Mouse (Mus musculus) CH12.LX (cell line): ENCODE data around the gene Ppil1. TPM values are rescaled to one million over a fixed set of nuclear protein-coding genes. Genes with fewer than 3 reads are reported as not detected.

Source experiments
- DNase-seq: peaks from one replicate; pipeline ENCODE4 v3.0.0-alpha.2; 2013; ENCODE audit errors: extremely low read depth
- H3K27ac ChIP-seq: 2 replicates; pipeline ENCODE4 v1.5.1; 2012; ENCODE audit warnings: low read depth, mild to moderate bottlenecking, control low read depth, moderate library complexity; ENCODE audit not compliant: insufficient read depth
- H3K27me3 ChIP-seq: replicated peaks from 2 replicates; pipeline ENCODE3; 2012; ENCODE audit warnings: inconsistent platforms
- H3K36me3 ChIP-seq, 2 experiments: replicated peaks in 1 of 2; 2 replicates each; pipeline versions ENCODE3 to v1.6.1; 2012; ENCODE audit warnings: inconsistent platforms in 1 of 2, low read length in 1 of 2, mild to moderate bottlenecking in 1 of 2, mixed read lengths in 1 of 2, moderate library complexity in 1 of 2; ENCODE audit not compliant: control insufficient read depth in 1 of 2, insufficient read depth in 1 of 2
- H3K4me1 ChIP-seq, 2 experiments: 2 replicates each; pipeline ENCODE4 v1.6.1; 2012; ENCODE audit warnings: inconsistent platforms in 1 of 2, moderate library complexity in 1 of 2; ENCODE audit not compliant: insufficient read depth in 2 of 2, control insufficient read depth in 1 of 2
- H3K4me2 ChIP-seq: 2 replicates; pipeline ENCODE4 v1.6.1; 2012; ENCODE audit warnings: low read depth, mild to moderate bottlenecking, control low read depth; ENCODE audit not compliant: poor library complexity, insufficient read depth, severe bottlenecking
- H3K4me3 ChIP-seq, 3 experiments: fragments of 150-350 bp in 1 of 3; sonication (generic) in 1 of 3; replicated peaks in 1 of 3; 2 replicates each; pipeline versions ENCODE3 to v1.5.1; 2011 to 2012; ENCODE audit warnings: low read depth in 2 of 3, low read length in 2 of 3, mild to moderate bottlenecking in 2 of 3, moderate library complexity in 2 of 3, control low read depth in 1 of 3, improper control_type of control experiment in 1 of 3, inconsistent platforms in 1 of 3, mixed read lengths in 1 of 3; ENCODE audit not compliant: poor library complexity in 1 of 3
- H3K79me2 ChIP-seq: replicated peaks from 2 replicates; pipeline ENCODE4 v1.6.1; 2012; ENCODE audit warnings: mild to moderate bottlenecking, moderate library complexity; ENCODE audit not compliant: control insufficient read depth, poor library complexity, insufficient read depth, severe bottlenecking; ENCODE audit errors: extremely low read depth
- H3K9ac ChIP-seq: 2 replicates; pipeline ENCODE4 v1.6.1; 2012; ENCODE audit warnings: low read depth, mild to moderate bottlenecking, control low read depth, moderate library complexity; ENCODE audit not compliant: insufficient read depth
- H3K9me3 ChIP-seq: replicated peaks from 2 replicates; pipeline ENCODE3; 2012; ENCODE audit warnings: low read length, inconsistent platforms, mixed read lengths
- CHD1 ChIP-seq: IDR thresholded peaks from 2 replicates; pipeline ENCODE4 v1.6.1; 2012; ENCODE audit warnings: low read depth, low read length, improper control_type of control experiment, inconsistent platforms
- CHD2 ChIP-seq: IDR thresholded peaks from 2 replicates; pipeline ENCODE4 v1.6.1; 2011; ENCODE audit warnings: low read length, improper control_type of control experiment
- CTCF ChIP-seq, 2 experiments: IDR thresholded peaks in 1 of 2; conservative IDR thresholded peaks in 1 of 2; 2 replicates each; pipeline ENCODE4 v1.5.1; 2011 to 2012; ENCODE audit warnings: low read depth in 2 of 2, low read length in 2 of 2, improper control_type of control experiment in 1 of 2, inconsistent platforms in 1 of 2, mild to moderate bottlenecking in 1 of 2, moderate library complexity in 1 of 2
- ETS1 ChIP-seq: conservative IDR thresholded peaks from 2 replicates; pipeline ENCODE4 v1.6.1; 2012; ENCODE audit warnings: low read depth, mild to moderate bottlenecking, inconsistent platforms, low read length, improper control_type of control experiment, moderate library complexity
- GABPA ChIP-seq: IDR thresholded peaks from 2 replicates; pipeline ENCODE4 v1.6.1; 2012; ENCODE audit warnings: low read depth, low read length, improper control_type of control experiment, inconsistent platforms; ENCODE audit not compliant: insufficient replicate concordance
- HCFC1 ChIP-seq: IDR thresholded peaks from 2 replicates; pipeline ENCODE4 v1.6.1; 2012; ENCODE audit warnings: low read depth, mild to moderate bottlenecking, inconsistent platforms, low read length, improper control_type of control experiment
- JUN ChIP-seq: IDR thresholded peaks from 2 replicates; pipeline ENCODE4 v1.6.1; 2011; ENCODE audit warnings: low read depth, mild to moderate bottlenecking, low read length, improper control_type of control experiment, moderate library complexity; ENCODE audit not compliant: insufficient read depth
- JUND ChIP-seq: conservative IDR thresholded peaks from 2 replicates; pipeline ENCODE4 v1.6.1; 2011; ENCODE audit warnings: low read depth, low read length, improper control_type of control experiment
- MAFK ChIP-seq: IDR thresholded peaks from 2 replicates; pipeline ENCODE4 v1.6.1; 2011; ENCODE audit warnings: low read length, improper control_type of control experiment; ENCODE audit not compliant: insufficient replicate concordance
- MAX ChIP-seq: IDR thresholded peaks from 2 replicates; pipeline ENCODE4 v1.6.1; 2011; ENCODE audit warnings: low read length, improper control_type of control experiment
- MAZ ChIP-seq: IDR thresholded peaks from 2 replicates; pipeline ENCODE4 v1.6.1; 2012; ENCODE audit warnings: low read depth, mild to moderate bottlenecking, inconsistent platforms, low read length, improper control_type of control experiment, moderate library complexity
- MXI1 ChIP-seq: IDR thresholded peaks from 2 replicates; pipeline ENCODE4 v1.6.1; 2011; ENCODE audit warnings: mild to moderate bottlenecking, low read depth, low read length, improper control_type of control experiment
- NELFE ChIP-seq: IDR thresholded peaks from 2 replicates; pipeline ENCODE4 v1.6.1; 2011; ENCODE audit warnings: low read depth, low read length, improper control_type of control experiment
- PAX5 ChIP-seq: IDR thresholded peaks from 2 replicates; pipeline ENCODE4 v1.6.1; 2012; ENCODE audit warnings: low read length, inconsistent platforms, mixed read lengths
- POLR2A ChIP-seq: IDR thresholded peaks from 2 replicates; pipeline ENCODE4 v1.6.1; 2011; ENCODE audit warnings: low read depth, mild to moderate bottlenecking, improper control_type of control experiment, low read length
- POLR2AphosphoS2 ChIP-seq: IDR thresholded peaks from 2 replicates; pipeline ENCODE4 v1.6.1; 2011; ENCODE audit warnings: low read depth, low read length, improper control_type of control experiment
- RAD21 ChIP-seq: IDR thresholded peaks from 2 replicates; pipeline ENCODE4 v1.6.1; 2011; ENCODE audit warnings: low read depth, mild to moderate bottlenecking, low read length, improper control_type of control experiment, moderate library complexity
- SIN3A ChIP-seq: IDR thresholded peaks from 2 replicates; pipeline ENCODE4 v1.6.1; 2012; ENCODE audit warnings: low read length, improper control_type of control experiment, inconsistent platforms
- TBP ChIP-seq: conservative IDR thresholded peaks from 2 replicates; pipeline ENCODE4 v1.6.1; 2011; ENCODE audit warnings: low read depth, low read length, improper control_type of control experiment
- UBTF ChIP-seq: IDR thresholded peaks from 2 replicates; pipeline ENCODE4 v1.6.1; 2012; ENCODE audit warnings: low read depth, mild to moderate bottlenecking, inconsistent platforms, low read length, improper control_type of control experiment, moderate library complexity
- ZNF384 ChIP-seq: IDR thresholded peaks from 2 replicates; pipeline ENCODE4 v1.6.1; 2012; ENCODE audit warnings: low read depth, low read length, improper control_type of control experiment, inconsistent platforms
- dilution Hi-C: fragments of 300-500 bp; cut with MboI; formaldehyde crosslinking; loops from 2 replicates; pipeline ENCODE4 v1.14.3; 2020; ENCODE audit warnings: low sequenced_read_pairs; ENCODE audit not compliant: extremely low pct_unique_long_range_greater_than_20kb, extremely low pct_ligation_motif_present
- in situ Hi-C: fragments of 300-500 bp; cut with MboI; formaldehyde crosslinking; loops from 3 replicates; pipeline ENCODE4 v1.14.3; 2019; ENCODE audit warnings: low sequenced_read_pairs, low pct_ligation_motif_present, low pct_unique_long_range_greater_than_20kb, mixed read lengths
- polyA plus RNA-seq: library from polyadenylated mRNA; unstranded; fragments of >175 nt; gene quantifications from 2 replicates; pipeline ENCODE4 v1.2.1, GENCODE M21; 2012; ENCODE audit warnings: low read depth; ENCODE audit not compliant: insufficient read length
- total RNA-seq, 2 experiments: library from RNA; depleted of rRNA; stranded (reverse); fragments of 300-350 nt in 1 of 2; fragments of >200 nt in 1 of 2; gene quantifications; 2 replicates each; pipeline ENCODE4 v1.2.3; 2012 to 2014

Gene Ppil1
- total and polyA plus RNA-seq, 3 experiments = 97.2 to 143 (median 107) TPM

DNA sequence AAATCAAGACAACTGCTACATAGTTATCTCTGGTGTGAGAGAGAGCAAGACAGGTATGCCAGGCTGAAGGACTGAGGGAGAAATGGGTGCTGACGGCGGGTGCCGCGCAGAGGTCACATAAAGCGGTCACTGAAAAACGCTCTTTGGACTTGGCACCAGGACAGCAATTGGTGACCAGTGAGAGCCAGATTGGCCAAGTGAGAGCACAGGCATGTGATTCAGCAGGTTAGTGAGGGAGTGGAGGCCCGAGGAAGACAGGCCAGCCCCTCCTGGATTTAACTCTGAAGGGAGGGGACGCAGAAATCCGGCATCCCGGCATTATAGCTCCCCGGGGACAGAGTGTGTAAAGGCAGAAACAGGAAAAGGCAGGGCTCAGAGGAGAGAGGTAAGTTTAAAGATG is 9.9 kb upstream of the Ppil1 start:
- Histone ChIP-seq H3K4me3 (no peak overlapping the region), H3K9ac (no peak overlapping the region), H3K27ac (no peak overlapping the region), H3K4me1 (peaks cover 3 to 36% of the 10 kb centered on the region in 2 experiments; a peak in 2 of 4 replicates), H3K4me2 (no peak overlapping the region), H3K9me3 (no peaks in the 10 kb centered on the region), H3K36me3 (peaks cover 10 to 31% of the 10 kb centered on the region in 2 experiments), H3K79me2 (peaks cover 19% of the 10 kb centered on the region), H3K27me3 (no peaks in the 10 kb centered on the region)
- dilution Hi-C loops (no loop called here), in situ Hi-C loops (no loop called here)
- TF ChIP-seq JUN = no peak
- no peak for TF ChIP-seq GABPA
- no peak for TF ChIP-seq MAX
- TF ChIP-seq RAD21 = no peak
- no peak for TF ChIP-seq PAX5
- TF ChIP-seq MXI1 = no peak
- TF ChIP-seq HCFC1 = no peak
- TF ChIP-seq POLR2AphosphoS2 = no peak
- no peak for TF ChIP-seq CHD2
- TF ChIP-seq JUND = no peak
- TF ChIP-seq ZNF384 = no peak
- TF ChIP-seq POLR2A = no peak
- TF ChIP-seq CTCF (conservative IDR thresholded peaks at IDR 0.05 in 1 of 2, IDR thresholded peaks at IDR 0.05 in 1 of 2; ENCODE audit: low read depth in 2 of 2, low read length in 2 of 2) = no peak
- TF ChIP-seq MAZ = no peak
- no peak for TF ChIP-seq SIN3A
- no peak for DNase-seq

DNA sequence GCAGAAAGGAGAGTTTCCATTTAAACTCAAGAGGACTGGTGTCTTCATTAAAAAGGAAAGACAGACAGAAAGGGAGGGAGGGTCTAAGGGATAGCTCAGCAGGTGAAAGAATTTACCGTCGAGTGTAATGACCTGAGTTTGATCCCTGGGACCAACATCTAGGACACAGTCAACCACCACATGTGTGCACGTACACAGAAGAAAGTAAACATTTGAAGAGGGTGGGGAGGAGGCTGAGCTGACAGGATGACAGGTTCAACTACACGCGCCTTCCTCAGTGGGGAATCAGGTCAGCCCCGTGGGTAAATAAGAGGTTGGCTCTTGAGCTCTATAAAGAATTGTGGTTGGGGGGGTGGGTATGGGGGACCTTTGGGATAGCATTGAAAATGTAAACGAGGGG is 9.2 kb upstream of the Ppil1 start:
- in situ Hi-C loops = no loop called here
- H3K4me2 ChIP-seq = no peak overlapping the region
- H3K79me2 ChIP-seq = peaks cover 19% of the 10 kb centered on the region
- H3K4me1 ChIP-seq = peaks cover 3 to 38% of the 10 kb centered on the region in 2 experiments; a peak in 2 of 4 replicates
- TF ChIP-seq MAFK (no peak), UBTF (no peak), MAZ (no peak), ZNF384 (no peak), NELFE (no peak), RAD21 (no peak), SIN3A (no peak), JUND (no peak), CHD1 (no peak), TBP (no peak), ETS1 (no peak)
- TF ChIP-seq, all 38 proteins: peak for 0
- peaks cover 4 to 24% of the 10 kb centered on the region in 2 experiments for H3K36me3 ChIP-seq
- dilution Hi-C loops = no loop called here
- H3K27ac ChIP-seq = no peak overlapping the region
- H3K4me3 ChIP-seq = no peak overlapping the region
- H3K9me3 ChIP-seq = no peaks in the 10 kb centered on the region
- DNase-seq = no peak
- no peak overlapping the region for H3K9ac ChIP-seq
- H3K27me3 ChIP-seq = no peaks in the 10 kb centered on the region
